Mouse (Mus musculus) kidney, postnatal 14 days (tissue): ENCODE data around the gene Drd4.

ENCODE experiments used
- DNase-seq: peaks from one replicate; pipeline ENCODE4 v3.0.0; 2022; ENCODE audit warnings: mixed read lengths

Drd4 gene

DNA sequence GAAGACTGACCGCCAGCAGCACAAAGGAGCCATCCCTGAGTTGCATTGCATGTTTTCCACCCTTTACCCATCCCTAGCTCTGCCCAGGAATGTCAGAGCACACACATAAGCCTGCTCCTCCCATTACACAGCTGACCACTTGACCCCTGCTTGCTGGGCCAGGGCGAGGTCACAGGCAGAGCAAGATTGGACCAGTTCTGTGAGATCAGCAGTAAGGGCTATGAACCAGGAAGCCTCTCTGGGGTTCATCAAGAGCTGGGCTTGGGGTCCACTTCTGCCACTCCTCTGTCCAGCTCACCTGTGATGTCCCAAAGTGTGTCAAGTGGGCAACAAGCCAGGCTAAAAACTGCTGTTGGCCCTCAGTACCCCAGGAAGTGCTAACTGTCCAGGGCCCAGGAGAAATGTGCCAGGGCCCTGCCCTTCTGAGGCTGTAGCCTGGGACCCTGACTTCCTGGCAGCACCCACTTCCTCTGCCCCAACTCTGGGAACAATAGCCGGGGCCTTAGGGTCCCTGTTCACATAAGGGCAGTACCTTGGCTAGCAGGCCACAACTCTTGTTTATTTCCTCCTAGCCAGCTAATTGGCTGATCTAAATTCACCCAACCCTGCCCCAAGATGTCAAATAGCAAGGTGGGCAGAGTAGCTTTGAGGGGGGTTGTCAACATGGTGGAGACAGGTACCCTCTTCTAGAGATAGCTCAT is 46.1 kb downstream of the Drd4 start:
- DNase-seq: no peak

GRCm38 (mm10) chr7:141338576-141339131 is 46.8 kb downstream of the Drd4 start, which contains the start of gene Eps8l2:
Gene Eps8l2 (plus strand): TSS chr7:141338880.
- DNase-seq: peak; percentile 90

DNA sequence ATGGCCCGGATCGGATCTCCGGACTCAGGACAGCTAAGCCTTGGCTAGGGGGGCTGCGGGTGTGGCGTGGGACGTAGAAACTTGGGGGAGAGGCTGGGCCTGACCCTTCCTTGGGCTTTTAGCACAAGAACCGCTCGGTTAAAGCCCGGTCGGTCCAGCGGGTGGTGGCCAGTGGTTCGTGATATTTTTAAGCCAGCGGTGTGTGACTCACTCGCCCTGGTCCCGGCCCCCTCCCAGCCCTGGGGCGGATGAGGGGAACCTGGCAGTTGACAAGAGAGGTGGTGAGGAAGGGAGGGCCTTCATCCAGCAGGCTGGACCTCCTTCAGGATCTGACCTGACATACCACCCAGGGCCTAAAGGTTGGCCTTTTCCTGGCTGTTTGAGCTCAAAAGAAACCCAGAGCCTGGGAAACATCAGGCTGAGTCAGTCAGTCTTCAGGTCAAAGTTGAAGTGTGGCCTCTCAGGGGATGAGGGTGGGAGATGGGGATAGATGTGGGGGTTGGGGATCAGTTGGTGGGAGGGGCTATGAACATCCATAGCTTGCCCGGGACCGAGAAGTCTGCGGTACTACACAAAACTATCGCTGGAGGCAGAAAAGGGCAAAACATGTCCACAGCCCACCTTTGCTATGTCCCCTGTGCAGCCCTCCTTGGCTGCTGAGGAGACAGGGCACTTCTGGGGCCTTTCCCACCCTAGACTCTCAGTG is 47.6 kb downstream of the Drd4 start:
- no peak for DNase-seq

GRCm38 (mm10) chr7:141340023-141340422 is 48.2 kb downstream of the Drd4 start:
- DNase-seq: peak; percentile 73

- DNase-seq: peak; percentile 86
Measured at GRCm38 (mm10) chr7:141340476-141340875, 48.7 kb downstream of the Drd4 start.

DNA sequence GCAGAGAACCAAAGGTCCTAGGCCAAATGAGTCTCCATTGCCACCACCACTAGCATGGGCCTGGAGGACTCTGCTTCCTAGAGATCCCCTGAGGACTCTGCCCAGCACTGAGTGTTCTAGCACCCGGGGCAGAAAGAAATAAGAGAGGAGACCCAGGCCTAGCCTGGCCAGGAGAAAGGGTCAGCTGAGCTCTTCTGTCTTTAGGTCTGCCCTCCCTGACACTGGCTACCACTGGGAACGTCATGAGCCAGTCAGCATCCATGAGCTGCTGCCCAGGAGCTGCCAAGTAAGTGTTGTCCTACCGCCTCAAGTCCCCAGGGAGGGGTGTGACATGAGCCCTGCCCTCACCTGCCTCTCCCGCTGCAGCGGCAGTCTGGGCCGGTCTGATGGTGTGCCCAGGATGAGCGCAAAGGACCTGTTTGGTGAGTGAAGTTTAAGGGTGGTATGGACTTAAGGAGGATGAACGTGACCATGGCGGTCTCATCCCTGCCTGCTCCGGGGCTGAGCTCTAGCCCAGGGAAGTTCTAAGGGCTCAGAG is 50.0 kb downstream of the Drd4 start:
- peak; percentile 15 for DNase-seq

DNA sequence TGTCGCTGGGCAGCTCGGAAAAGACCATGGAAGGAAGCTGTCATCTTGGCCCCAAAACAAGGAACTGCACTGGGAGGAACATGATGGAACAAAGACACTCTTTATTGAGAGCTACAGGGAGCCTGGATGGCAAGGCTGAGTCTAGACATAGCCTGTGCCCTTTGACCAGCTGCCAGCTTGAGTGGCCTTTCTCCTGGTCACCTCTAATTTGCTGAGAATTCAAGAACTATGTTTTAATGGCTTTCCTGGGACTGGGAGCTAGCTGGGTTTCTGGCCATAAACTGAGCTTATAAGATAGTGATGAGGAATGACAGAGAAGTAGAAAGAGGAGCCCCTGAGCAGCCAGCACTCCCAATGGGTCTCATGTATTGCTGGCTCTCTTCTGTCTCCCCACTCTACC is 51.4 kb downstream of the Drd4 start:
- DNase-seq: peak; percentile 22

DNA sequence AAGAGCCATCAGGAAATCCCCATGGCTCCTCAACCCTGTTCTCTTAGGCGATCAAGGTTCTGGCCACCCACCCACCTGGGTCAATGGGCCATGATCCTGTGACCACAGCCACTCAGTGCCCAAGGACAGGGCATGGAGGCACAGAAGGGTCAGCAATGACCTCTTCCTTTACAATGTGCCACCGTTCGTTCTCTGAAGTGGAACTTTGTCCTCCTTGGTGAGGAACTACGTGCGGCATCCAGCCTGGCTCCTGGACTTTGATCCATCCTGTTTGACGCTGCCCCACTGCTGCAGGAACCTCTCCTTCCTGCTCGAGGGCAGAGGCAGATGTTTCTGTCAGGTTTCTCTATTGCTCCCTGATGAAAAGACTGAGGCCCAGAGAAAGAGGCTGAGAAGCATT is 51.9 kb downstream of the Drd4 start:
- peak; percentile 65 for DNase-seq

DNA sequence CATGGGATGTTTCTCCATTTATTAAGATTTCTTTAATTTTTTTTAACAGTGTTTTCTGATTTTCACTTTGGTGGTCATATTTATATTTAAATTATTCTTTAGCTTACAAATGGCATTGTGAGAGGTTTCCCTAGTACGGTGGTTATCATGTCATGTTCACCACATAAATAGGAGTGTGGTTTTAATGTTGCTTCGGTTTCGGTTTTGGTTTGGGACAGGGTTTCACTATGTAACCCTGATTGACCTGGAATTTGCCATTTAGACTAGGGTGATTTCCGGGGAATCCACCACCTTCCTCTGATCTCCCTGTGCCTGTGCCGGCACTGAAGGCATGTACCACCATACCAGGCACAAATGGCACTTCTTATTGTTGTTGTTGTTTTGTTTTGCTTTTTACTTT is 53.0 kb downstream of the Drd4 start:
- DNase-seq: no peak
